Mouse (Mus musculus) midbrain, embryonic 16.5 days (tissue): Measurements from ENCODE around the gene Trnau1ap. TPM values are rescaled to one million over a fixed set of nuclear protein-coding genes. Genes with fewer than 3 reads are reported as not detected.

Experiments used
- ATAC-seq: fragments of 200-750 bp; cut with Nextera tagmentation; 2 replicates; pipeline ENCODE4 v1.8.0; 2017; ENCODE audit warnings: moderate TSS enrichment
- H3K27ac ChIP-seq: fragments of 300-500 bp; sonication (generic); 2 replicates; pipeline ENCODE4 v1.5.1; 2014; ENCODE audit warnings: mild to moderate bottlenecking, low read length, mixed read lengths
- H3K27me3 ChIP-seq: fragments of 300-500 bp; sonication (generic); 2 replicates; pipeline ENCODE4 v1.6.1; 2014; ENCODE audit warnings: low read depth, low read length, mixed read lengths; ENCODE audit not compliant: control insufficient read depth, insufficient read depth
- H3K36me3 ChIP-seq: fragments of 300-500 bp; sonication (generic); 2 replicates; pipeline ENCODE4 v1.6.1; 2014; ENCODE audit warnings: mild to moderate bottlenecking, low read length, moderate library complexity, mixed read lengths; ENCODE audit not compliant: control insufficient read depth, insufficient read depth
- H3K4me1 ChIP-seq: fragments of 300-500 bp; sonication (generic); 2 replicates; pipeline ENCODE4 v1.6.1; 2014; ENCODE audit warnings: mild to moderate bottlenecking, low read length, mixed read lengths; ENCODE audit not compliant: control insufficient read depth, insufficient read depth
- H3K4me2 ChIP-seq: fragments of 300-500 bp; sonication (generic); 2 replicates; pipeline ENCODE4 v1.6.1; 2014; ENCODE audit warnings: mild to moderate bottlenecking, low read length, mixed read lengths
- H3K4me3 ChIP-seq: fragments of 300-500 bp; sonication (generic); 2 replicates; pipeline ENCODE4 v1.5.1; 2014; ENCODE audit warnings: low read depth, mild to moderate bottlenecking, low read length, moderate library complexity, mixed read lengths
- H3K9ac ChIP-seq: fragments of 300-500 bp; sonication (generic); 2 replicates; pipeline ENCODE4 v1.6.1; 2014; ENCODE audit warnings: low read depth, low read length, mixed read lengths
- H3K9me3 ChIP-seq: fragments of 300-500 bp; sonication (generic); replicated peaks from 2 replicates; pipeline ENCODE4 v1.6.1; 2014; ENCODE audit warnings: mild to moderate bottlenecking, low read length, mixed read lengths; ENCODE audit not compliant: control insufficient read depth, poor library complexity, severe bottlenecking
- WGBS: fragments of 180-500 bp; shearing (Covaris S2); extraction: QIAGEN DNeasy Blood & Tissue Kit; methylation state at CpG from one replicate; pipeline ENCODE4 v1.1.7; 2014; 5-methylcytosine and 5-hydroxymethylcytosine counted together
- polyA plus RNA-seq: library from polyadenylated mRNA; unstranded; fragments of >200 nt; fragmentation: Nextera tagmentation; extraction: Ambion mirVana; gene quantifications from 2 replicates; pipeline ENCODE4 v1.2.1, GENCODE M21; 2015

Gene Trnau1ap
- polyA plus RNA-seq, 1 experiment from 2014 or later, result 76.6 TPM

GRCm38 (mm10) chr4:132328391-132328982 is 851 bp downstream of the Trnau1ap start:
- ATAC-seq, result no peak
- Histone ChIP-seq H3K27ac (peak overlapping the region; percentile 73), H3K9ac (peak overlapping the region; percentile 93), H3K27me3 (no peaks in the 10 kb centered on the region), H3K4me2 (peak overlapping the region; percentile 68), H3K9me3 (no peaks in the 10 kb centered on the region), H3K4me3 (peak overlapping the region; percentile 72), H3K36me3 (peaks cover 12% of the 10 kb centered on the region), H3K4me1 (peaks cover 16% of the 10 kb centered on the region)
- 42% methylated on average over 14 of the region's 14 CpGs for WGBS

- WGBS, result 90% methylated on average over 5 of the region's 5 CpGs
- Histone ChIP-seq H3K4me2 (no peak overlapping the region), H3K36me3 (peaks cover 18% of the 10 kb centered on the region), H3K9me3 (no peaks in the 10 kb centered on the region), H3K4me3 (no peak overlapping the region), H3K27ac (no peak overlapping the region), H3K9ac (no peak overlapping the region), H3K4me1 (peaks cover 16% of the 10 kb centered on the region), H3K27me3 (no peaks in the 10 kb centered on the region)
- no peak for ATAC-seq
Observed at GRCm38 (mm10) chr4:132326481-132326880, 2.9 kb downstream of the Trnau1ap start.

DNA sequence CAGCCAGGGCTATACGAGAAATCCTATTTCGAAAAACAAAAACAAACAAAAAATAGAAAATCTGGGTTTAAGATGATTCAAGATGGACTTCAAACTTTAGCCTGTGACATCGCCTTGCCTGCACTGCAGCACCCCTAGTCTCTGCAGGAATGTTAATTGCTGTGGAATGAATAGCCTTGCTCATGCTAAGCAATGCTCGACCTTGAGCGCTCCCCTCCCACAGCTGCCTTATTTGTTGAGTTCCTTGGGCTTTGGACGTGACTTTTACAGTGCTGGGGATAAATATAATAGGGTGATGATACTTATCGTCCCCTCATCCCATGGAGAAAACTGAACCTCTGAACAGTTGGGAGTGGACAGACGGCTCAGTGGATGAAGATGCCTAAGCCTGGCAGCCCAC is 13.6 kb downstream of the Trnau1ap start:
- no peaks in the 10 kb centered on the region for H3K9me3 ChIP-seq
- no peak for ATAC-seq
- H3K9ac ChIP-seq, result no peak overlapping the region
- peaks cover 40% of the 10 kb centered on the region for H3K36me3 ChIP-seq
- 90% methylated on average over 8 of the region's 8 CpGs for WGBS
- no peak overlapping the region for H3K4me2 ChIP-seq
- no peaks in the 10 kb centered on the region for H3K4me1 ChIP-seq
- H3K27me3 ChIP-seq, result no peaks in the 10 kb centered on the region
- H3K4me3 ChIP-seq, result no peak overlapping the region
- no peak overlapping the region for H3K27ac ChIP-seq

GRCm38 (mm10) chr4:132312627-132313026 is 16.7 kb downstream of the Trnau1ap start:
- Histone ChIP-seq H3K9me3 (no peaks in the 10 kb centered on the region), H3K4me2 (no peak overlapping the region), H3K4me3 (no peak overlapping the region), H3K27me3 (no peaks in the 10 kb centered on the region), H3K27ac (no peak overlapping the region), H3K36me3 (peaks cover 26% of the 10 kb centered on the region), H3K9ac (no peak overlapping the region), H3K4me1 (peaks cover 10% of the 10 kb centered on the region)
- WGBS, result 89% methylated on average over 5 of the region's 5 CpGs
- no peak for ATAC-seq

DNA sequence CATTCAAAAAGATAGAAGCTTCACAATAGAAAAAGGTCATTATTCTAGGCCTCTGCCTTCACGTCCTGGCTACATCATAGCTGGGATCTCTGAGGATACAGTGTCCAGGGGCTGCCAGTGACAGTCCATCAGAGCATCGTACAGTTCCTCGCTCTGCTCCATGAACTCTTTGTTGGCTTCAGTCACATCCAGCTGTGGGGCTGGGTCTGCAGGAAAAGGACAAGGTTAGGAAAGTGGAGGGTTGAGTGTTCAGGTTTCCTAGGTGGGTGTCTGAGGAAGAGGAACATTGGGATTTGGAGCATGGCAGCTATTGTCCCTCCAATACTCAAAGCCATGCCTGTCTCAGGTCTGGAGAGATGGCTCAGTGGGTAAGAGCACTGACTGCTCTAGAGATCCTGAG is 17.5 kb downstream of the Trnau1ap start:
- H3K27me3 ChIP-seq, result no peaks in the 10 kb centered on the region
- 55% methylated on average over 3 of the region's 3 CpGs for WGBS
- ATAC-seq, result no peak
- H3K27ac ChIP-seq, result no peak overlapping the region
- H3K36me3 ChIP-seq, result peaks cover 23% of the 10 kb centered on the region
- H3K4me2 ChIP-seq, result no peak overlapping the region
- H3K9me3 ChIP-seq, result no peaks in the 10 kb centered on the region
- no peak overlapping the region for H3K9ac ChIP-seq
- no peak overlapping the region for H3K4me3 ChIP-seq
- peaks cover 10% of the 10 kb centered on the region for H3K4me1 ChIP-seq

DNA sequence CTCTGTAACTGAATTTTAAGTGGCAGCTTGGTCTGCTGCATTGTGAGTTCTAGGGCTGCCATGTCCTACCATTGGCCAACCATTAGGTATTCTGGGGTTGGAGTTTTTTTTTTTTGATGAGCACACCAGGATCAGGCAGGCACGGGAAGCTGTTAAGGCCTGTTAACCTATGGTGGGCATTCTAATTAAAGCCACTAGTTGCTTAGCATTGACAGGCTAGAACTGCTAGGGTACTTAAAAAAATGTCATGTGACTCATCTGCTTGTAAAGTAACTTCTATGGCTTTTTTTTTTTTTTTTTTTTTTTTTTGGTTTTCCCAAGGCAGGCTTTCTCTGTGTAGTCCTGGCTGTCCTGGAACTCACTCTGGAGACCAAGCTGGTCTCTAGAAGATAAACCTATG is 18.1 kb downstream of the Trnau1ap start:
- Histone ChIP-seq H3K27ac (no peak overlapping the region), H3K4me2 (no peak overlapping the region), H3K4me1 (peaks cover 10% of the 10 kb centered on the region), H3K4me3 (no peak overlapping the region), H3K27me3 (no peaks in the 10 kb centered on the region), H3K9me3 (no peaks in the 10 kb centered on the region), H3K36me3 (peaks cover 17% of the 10 kb centered on the region), H3K9ac (no peak overlapping the region)
- no peak for ATAC-seq
- WGBS, result 42% methylated on average over 1 of the region's 1 CpGs

DNA sequence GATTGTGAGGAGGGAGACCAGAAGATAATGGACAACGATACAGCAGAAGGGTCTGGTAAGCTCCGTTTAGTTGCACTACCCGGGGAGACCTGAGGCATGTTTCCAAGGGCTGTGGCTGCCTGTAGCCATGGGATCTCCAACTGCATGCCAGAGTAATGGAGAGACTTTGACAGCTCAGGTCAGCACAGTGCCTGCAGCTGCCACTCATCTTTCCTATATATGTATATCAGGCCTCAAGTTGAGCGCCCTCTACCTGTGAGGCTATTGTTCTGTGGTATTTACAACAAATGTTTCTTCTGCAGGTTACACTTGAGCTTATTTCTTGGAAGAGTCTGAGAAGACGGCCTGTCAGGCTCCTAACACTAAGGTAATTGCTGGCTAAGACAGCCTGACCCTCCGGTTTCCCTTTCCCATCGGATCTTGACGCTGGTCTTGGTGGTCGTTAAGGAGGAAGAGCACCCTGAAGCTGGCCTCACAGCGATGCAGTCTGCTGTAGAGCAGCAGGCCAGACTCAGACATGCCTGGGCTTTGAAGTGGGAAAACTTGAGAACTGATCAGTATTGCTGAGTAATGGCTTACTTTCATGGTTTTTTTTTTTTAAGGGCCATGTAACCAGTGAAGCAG is 19.4 kb downstream of the Trnau1ap start:
- Histone ChIP-seq H3K27ac (peak overlapping the region; percentile 90), H3K36me3 (peaks cover 13% of the 10 kb centered on the region), H3K27me3 (no peaks in the 10 kb centered on the region), H3K4me1 (peaks cover 10% of the 10 kb centered on the region), H3K9ac (peak overlapping the region; percentile 81), H3K4me3 (peak overlapping the region; percentile 55), H3K4me2 (peak overlapping the region; percentile 75), H3K9me3 (no peaks in the 10 kb centered on the region)
- peak; percentile 52; the same call in 1 of the 2 replicates for ATAC-seq
- 33% methylated on average over 10 of the region's 10 CpGs for WGBS

DNA sequence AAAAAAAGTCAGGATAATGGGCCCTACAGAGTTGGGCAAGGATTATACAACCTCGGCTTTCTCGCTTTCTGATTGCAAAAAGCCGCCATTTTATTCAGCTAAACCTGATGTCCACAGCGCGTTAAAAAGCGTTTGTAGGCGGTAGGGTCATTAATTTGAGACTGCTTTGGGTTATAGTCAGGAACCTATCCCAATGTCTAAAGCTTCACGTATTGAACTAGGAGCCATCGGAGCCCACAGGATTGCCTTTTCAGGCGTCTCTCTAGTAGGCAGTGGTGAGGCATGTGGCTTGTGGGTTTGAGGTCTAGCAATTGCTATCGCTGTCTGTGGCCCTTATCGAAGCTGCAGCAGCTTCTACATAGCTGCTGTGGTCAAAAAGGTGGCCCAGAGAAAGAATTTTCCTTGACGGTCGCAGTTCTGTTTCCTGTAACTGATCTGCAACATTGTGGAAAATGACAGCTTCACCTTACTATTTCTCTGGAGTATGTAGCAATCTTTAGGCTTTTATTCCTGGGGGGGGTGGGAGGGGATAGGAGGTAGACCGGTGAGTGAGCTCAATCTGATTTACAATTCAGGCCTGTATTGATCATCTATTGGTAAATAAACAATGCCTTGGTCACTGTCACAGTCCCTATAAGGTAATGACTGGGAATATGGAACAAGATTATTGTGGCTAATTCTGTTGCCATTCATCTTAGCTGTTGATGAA is 20.0 kb downstream of the Trnau1ap start:
- Histone ChIP-seq H3K9me3 (no peaks in the 10 kb centered on the region), H3K4me2 (peak overlapping the region; percentile 75), H3K4me1 (peaks cover 10% of the 10 kb centered on the region), H3K36me3 (peaks cover 13% of the 10 kb centered on the region), H3K27ac (peak overlapping the region; percentile 90), H3K27me3 (no peaks in the 10 kb centered on the region), H3K9ac (peak overlapping the region; percentile 81), H3K4me3 (peak overlapping the region; percentile 55)
- under 1% methylated on average over 15 of the region's 15 CpGs for WGBS
- ATAC-seq, result peak; percentile 18; the same call in 1 of the 2 replicates
